Comparison of ENCODE assay signal across 9 mouse cellular contexts in the genomic region with DNA sequence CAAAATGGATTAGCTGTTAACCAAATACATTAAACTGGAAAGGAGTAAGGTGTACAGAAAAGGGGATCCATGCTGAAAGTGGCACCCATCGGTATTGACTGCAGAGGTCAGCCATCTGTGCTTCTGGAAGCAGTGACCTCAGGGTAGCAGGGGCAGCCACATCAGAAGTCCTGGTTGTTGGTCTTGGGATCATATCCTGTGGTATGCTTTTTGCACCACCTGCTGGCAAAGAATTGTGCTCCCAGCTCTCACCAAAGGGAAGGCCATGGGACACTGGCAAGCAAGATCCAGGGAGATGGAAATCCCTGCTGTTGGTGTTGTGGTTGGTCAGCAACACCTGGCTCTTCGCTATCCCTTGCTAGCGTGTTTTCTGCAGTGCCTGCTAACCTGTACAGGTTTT. TPM values are rescaled to one million over a fixed set of nuclear protein-coding genes. Genes with fewer than 3 reads are reported as not detected.
DNase-seq lines count a peak whose midpoint lies in the region; ATAC-seq and TF ChIP-seq lines count a peak whose summit lies in the region.
"Had no signal": no experiment of that assay in that cellular context is flagged by ENCODE, and none has a peak within 500 bp of the region (broad histone marks: within the 10 kb centered on the region; RNA-seq: fewer than 3 reads in every experiment).

No protein-coding gene starts in this region.

- no peaks in the 10 kb centered on the region for H3K79me2 ChIP-seq in C2C12 (ENCODE audit: control insufficient read depth, insufficient read depth)

- intact Hi-C loops in heart, postnatal 10 days (cut with DNase I) = loop anchor here (1.0 kb wide), 1 partner anchor 286 kb away; no protein-coding TSS in a partner anchor
- intact Hi-C loops in left cerebral cortex, postnatal 25 days (cut with DNase I) = loop anchor here (2.0 to 10.0 kb wide), 2 partner anchors 191 to 287 kb away; no protein-coding TSS in a partner anchor

- no peak overlapping the region for H3K4me3 ChIP-seq in C2C12 (ENCODE audit: insufficient read depth, poor library complexity, severe bottlenecking)
- H3K4me3 ChIP-seq: limb, embryonic 12.5 days had no signal

- no peaks in the 10 kb centered on the region for H3K79me3 ChIP-seq in C2C12 (ENCODE audit: low read depth)

- TF ChIP-seq CTCF in C2C12 (IDR thresholded peaks at IDR 0.05; ENCODE audit: control insufficient read depth, insufficient read depth, insufficient read length) = peak; percentile 16

- DNase-seq in heart, postnatal 10 days = peak; percentile 60 to 64
- DNase-seq in heart, adult 11 months = no peak
- DNase-seq in adrenal gland, adult (ENCODE audit: inconsistent age in 2 of 2, low spot score in 1 of 2) = peak; percentile 61 to 89
- peak; percentile 33 to 77 for DNase-seq in frontal cortex, adult 2 months (ENCODE audit: extremely low spot score in 1 of 2, low spot score in 1 of 2)
- DNase-seq in left cerebral cortex, postnatal 25 days (ENCODE audit: low spot score in 2 of 2) = peak; percentile 47 to 72
- peak; percentile 54 for DNase-seq in right cerebral cortex, adult 18-20 months

- H3K36me3 ChIP-seq in C2C12 (ENCODE audit: control insufficient read depth, insufficient read depth) = no peaks in the 10 kb centered on the region
- H3K36me3 ChIP-seq: limb, embryonic 12.5 days had no signal

- H3K27me3 ChIP-seq in C2C12 (ENCODE audit: control insufficient read depth, insufficient read depth, insufficient read length) = peaks cover 19% of the 10 kb centered on the region
- H3K27me3 ChIP-seq: limb, embryonic 12.5 days had no signal

- no peak overlapping the region for H3ac ChIP-seq in C2C12 (ENCODE audit: control insufficient read depth, insufficient read length, low read depth)

- no peak for ATAC-seq in activated CD4-positive, CD25-positive, alpha-beta regulatory T cell, adult 4 months

TF ChIP-seq in C2C12, 6 proteins besides CTCF, POLR2A, EP300 and RAD21:
- TF ChIP-seq USF1 (IDR thresholded peaks at IDR 0.05; ENCODE audit: low read depth) (no peak), MAX (IDR thresholded peaks at IDR 0.05) (no peak), MYOD1 (IDR thresholded peaks at IDR 0.05; ENCODE audit: control insufficient read depth, insufficient read length, low read depth) (no peak), FOSL1 (IDR thresholded peaks at IDR 0.05; ENCODE audit: insufficient read depth, low read length, poor library complexity, severe bottlenecking) (no peak)

RNA-seq across cellular contexts. Expression of a gene that starts 39.0 kb away (rescaled TPM):
- 1 to 10 TPM; 3.4 to 6.7 TPM for total RNA-seq in heart, postnatal 10 days (2021)
- polyA plus RNA-seq in C2C12 (2012; fragmentation: generic; extraction: Trizol) = not detected
- 49.1 and 54.9 TPM in 2 replicates for polyA plus RNA-seq in frontal cortex, adult 2 months (2012; rRNA removed)
- total RNA-seq in left cerebral cortex, postnatal 25 days (2021) = 10 to 100 TPM; 55.7 to 64.8 TPM
- not detected for polyA plus RNA-seq in activated CD4-positive, CD25-positive, alpha-beta regulatory T cell, adult 4 months (2017; shearing (Covaris generic))

RNA-seq across cellular contexts. Expression of a gene that starts 52.9 kb away (rescaled TPM):
- total RNA-seq in heart, postnatal 10 days (2021) = 10 to 100 TPM; 31.0 to 34.8 TPM
- polyA plus RNA-seq in C2C12 (2012; fragmentation: generic; extraction: Trizol) = 2.7 TPM
- 11.0 and 11.9 TPM in 2 replicates for polyA plus RNA-seq in frontal cortex, adult 2 months (2012; rRNA removed)
- total RNA-seq in left cerebral cortex, postnatal 25 days (2021) = 10 to 100 TPM; 59.7 to 68.4 TPM
- polyA plus RNA-seq in activated CD4-positive, CD25-positive, alpha-beta regulatory T cell, adult 4 months (2017; shearing (Covaris generic)) = 1 to 10 TPM; 6.6 to 6.9 TPM

Comparison
In these comparisons a context has a peak if more than half of its experiments do, and no peak if none do; other contexts are left out.
1. RNA of a gene that starts 39.0 kb away (polyA plus RNA-seq): 49.1 to 54.9 TPM in frontal cortex, adult 2 months; not detected in C2C12 (single experiment) and not detected in activated CD4-positive, CD25-positive, alpha-beta regulatory T cell, adult 4 months; every median in the first group is over 10 times any median in the second.